Mouse (Mus musculus) left cerebral cortex, adult 18-20 months (tissue): ENCODE measurements around the gene Cnot8. TPM values are rescaled to one million over a fixed set of nuclear protein-coding genes. Genes with fewer than 3 reads are reported as not detected.
"Not testable (repeated sequence)": the region's sequence is repeated elsewhere in the genome, so short reads cannot be mapped to it uniquely, and the experiment has no call there.

Experiments used
- DNase-seq, 2 experiments: peaks; one replicate each; pipeline ENCODE4 v3.0.0; 2021 to 2022; ENCODE audit warnings: low spot score in 2 of 2, mixed read lengths in 1 of 2
- long read RNA-seq, 2 experiments: library from polyadenylated mRNA; stranded (forward); transcript quantifications; one replicate each; pipeline ENCODE4 v2.0.0; 2021
- total RNA-seq, 2 experiments: library from RNA; stranded (reverse); gene quantifications; 2 replicates each; pipeline ENCODE4 v1.2.3; 2021

Cnot8 gene
- total RNA-seq: 10 to 100 TPM; 55.8 to 56.4 TPM
- long read RNA-seq, experiment 1, transcript Cnot8-201 (7 exons, 2,035 nt): major isoform, 111 of 136 reads
- long read RNA-seq, experiment 1, partial matches to known transcripts: 17 of 136 reads
- long read RNA-seq, experiment 1, other reads (novel, unspliced or antisense): 7 of 136 reads
- long read RNA-seq, experiment 2, transcript Cnot8-201 (7 exons, 2,035 nt): major isoform, 58 of 76 reads
- long read RNA-seq, experiment 2, partial matches to known transcripts: 13 of 76 reads
- long read RNA-seq, experiment 2, other reads (novel, unspliced or antisense): 5 of 76 reads

- DNase-seq: peak; percentile 99
Measured at GRCm38 (mm10) chr11:58103697-58104306, at the start of gene Cnot8. TSS of gene Cnot8 (plus strand) at chr11:58104153.

- DNase-seq: peak; percentile 55 to 59
Measured at GRCm38 (mm10) chr11:58057455-58057854, 46.5 kb upstream of the Cnot8 start.

- not testable (repeated sequence) for DNase-seq
Measured at GRCm38 (mm10) chr11:58059752-58060151, 44.2 kb upstream of the Cnot8 start.

GRCm38 (mm10) chr11:58061218-58061617, 42.7 kb upstream of the Cnot8 start:
- not testable (repeated sequence) for DNase-seq

GRCm38 (mm10) chr11:58062586-58062985, 41.4 kb upstream of the Cnot8 start:
- DNase-seq: no peak

GRCm38 (mm10) chr11:58065025-58065424, 38.9 kb upstream of the Cnot8 start:
- no peak for DNase-seq

- no peak for DNase-seq
Measured at GRCm38 (mm10) chr11:58072978-58073377, 31.0 kb upstream of the Cnot8 start.

GRCm38 (mm10) chr11:58077270-58077669, 26.7 kb upstream of the Cnot8 start:
- no peak for DNase-seq

GRCm38 (mm10) chr11:58081716-58082115, 22.2 kb upstream of the Cnot8 start:
- DNase-seq: no peak

- DNase-seq: no peak
Measured at GRCm38 (mm10) chr11:58092541-58092940, 11.4 kb upstream of the Cnot8 start.

GRCm38 (mm10) chr11:58093021-58093528, 10.9 kb upstream of the Cnot8 start, which contains the start of gene Gm12248:
TSS of gene Gm12248 (minus strand) at chr11:58093134.
- no peak for DNase-seq

- no peak for DNase-seq
Measured at GRCm38 (mm10) chr11:58094766-58095165, 9.2 kb upstream of the Cnot8 start.

- DNase-seq: no peak
Measured at GRCm38 (mm10) chr11:58095561-58095960, 8.4 kb upstream of the Cnot8 start.

GRCm38 (mm10) chr11:58096160-58096559, 7.8 kb upstream of the Cnot8 start:
- DNase-seq: no peak

- no peak for DNase-seq
Measured at GRCm38 (mm10) chr11:58096821-58097620, 6.9 kb upstream of the Cnot8 start.

GRCm38 (mm10) chr11:58097621-58098365, 6.2 kb upstream of the Cnot8 start:
- DNase-seq: no peak

GRCm38 (mm10) chr11:58098366-58098720, 5.6 kb upstream of the Cnot8 start:
- not testable (repeated sequence) for DNase-seq

GRCm38 (mm10) chr11:58100006-58100405, 3.9 kb upstream of the Cnot8 start:
- no peak for DNase-seq

- no peak for DNase-seq
Measured at GRCm38 (mm10) chr11:58101194-58101720, 2.7 kb upstream of the Cnot8 start.

GRCm38 (mm10) chr11:58102146-58102545, 1.8 kb upstream of the Cnot8 start:
- no peak for DNase-seq
